Mouse (Mus musculus) E14TG2a.4 (cell line): ENCODE results near the gene Atp10b.

Source experiments
- H3K27me3 ChIP-seq: 2 replicates; pipeline ENCODE4 v1.6.1; 2014; ENCODE audit warnings: low read length, control low read depth; ENCODE audit not compliant: insufficient read depth
- H3K36me3 ChIP-seq: 2 replicates; pipeline ENCODE4 v1.6.1; 2014; ENCODE audit warnings: low read length, control low read depth; ENCODE audit not compliant: insufficient read depth
- H3K4me1 ChIP-seq: replicated peaks from 2 replicates; pipeline ENCODE4 v1.6.1; 2014; ENCODE audit warnings: low read depth, low read length, control low read depth
- H3K4me3 ChIP-seq: replicated peaks from 2 replicates; pipeline ENCODE4 v1.5.1; 2014; ENCODE audit warnings: mild to moderate bottlenecking, low read length
- H3K9me3 ChIP-seq: 2 replicates; pipeline ENCODE4 v1.6.1; 2014; ENCODE audit warnings: low read length, control low read depth
- CTCF ChIP-seq: conservative IDR thresholded peaks from 2 replicates; pipeline ENCODE4 v1.5.1; 2014; ENCODE audit warnings: low read length
- NANOG ChIP-seq: IDR thresholded peaks from 2 replicates; pipeline ENCODE4 v1.6.1; 2014; ENCODE audit warnings: borderline replicate concordance, low read length, mixed read lengths
- POU5F1 ChIP-seq: IDR thresholded peaks from 2 replicates; pipeline ENCODE4 v1.6.1; 2014; ENCODE audit warnings: low read length, borderline replicate concordance

Atp10b gene

GRCm38 (mm10) chr11:43155004-43155403 lies 5.3 kb downstream of the Atp10b start:
- TF ChIP-seq CTCF (no peak), NANOG (no peak), POU5F1 (no peak)
- H3K4me3 ChIP-seq, result no peak overlapping the region
- H3K36me3 ChIP-seq, result no peaks in the 10 kb centered on the region
- no peaks in the 10 kb centered on the region for H3K27me3 ChIP-seq
- no peaks in the 10 kb centered on the region for H3K9me3 ChIP-seq
- no peaks in the 10 kb centered on the region for H3K4me1 ChIP-seq

- Histone ChIP-seq H3K36me3 (no peaks in the 10 kb centered on the region), H3K4me3 (no peak overlapping the region), H3K9me3 (no peaks in the 10 kb centered on the region), H3K27me3 (no peaks in the 10 kb centered on the region), H3K4me1 (no peaks in the 10 kb centered on the region)
- TF ChIP-seq CTCF, result no peak
- no peak for TF ChIP-seq POU5F1
- no peak for TF ChIP-seq NANOG
Observed at GRCm38 (mm10) chr11:43155417-43155816, 5.7 kb downstream of the Atp10b start.

- TF ChIP-seq NANOG (no peak), CTCF (no peak), POU5F1 (no peak)
- Histone ChIP-seq H3K9me3 (no peaks in the 10 kb centered on the region), H3K4me1 (no peaks in the 10 kb centered on the region), H3K27me3 (no peaks in the 10 kb centered on the region), H3K36me3 (no peaks in the 10 kb centered on the region), H3K4me3 (no peak overlapping the region)
Observed at GRCm38 (mm10) chr11:43158814-43159213, 9.1 kb downstream of the Atp10b start.

GRCm38 (mm10) chr11:43160188-43160942 lies 10.7 kb downstream of the Atp10b start:
- H3K4me3 ChIP-seq, result no peak overlapping the region
- TF ChIP-seq NANOG (no peak), POU5F1 (no peak), CTCF (no peak)
- no peaks in the 10 kb centered on the region for H3K9me3 ChIP-seq
- no peaks in the 10 kb centered on the region for H3K27me3 ChIP-seq
- H3K36me3 ChIP-seq, result no peaks in the 10 kb centered on the region
- H3K4me1 ChIP-seq, result no peaks in the 10 kb centered on the region

GRCm38 (mm10) chr11:43170601-43171000 lies 20.9 kb downstream of the Atp10b start:
- Histone ChIP-seq H3K27me3 (no peaks in the 10 kb centered on the region), H3K36me3 (no peaks in the 10 kb centered on the region), H3K4me3 (no peak overlapping the region), H3K4me1 (no peaks in the 10 kb centered on the region), H3K9me3 (no peaks in the 10 kb centered on the region)
- TF ChIP-seq POU5F1 (no peak), CTCF (no peak), NANOG (no peak)

- TF ChIP-seq CTCF (no peak), NANOG (no peak), POU5F1 (no peak)
- Histone ChIP-seq H3K4me3 (no peak overlapping the region), H3K4me1 (no peaks in the 10 kb centered on the region), H3K27me3 (no peaks in the 10 kb centered on the region), H3K36me3 (no peaks in the 10 kb centered on the region), H3K9me3 (no peaks in the 10 kb centered on the region)
Observed at GRCm38 (mm10) chr11:43174359-43175116, 24.9 kb downstream of the Atp10b start.

GRCm38 (mm10) chr11:43182401-43182800 lies 32.7 kb downstream of the Atp10b start:
- H3K4me3 ChIP-seq, result no peak overlapping the region
- no peaks in the 10 kb centered on the region for H3K27me3 ChIP-seq
- H3K9me3 ChIP-seq, result no peaks in the 10 kb centered on the region
- no peaks in the 10 kb centered on the region for H3K36me3 ChIP-seq
- H3K4me1 ChIP-seq, result peaks cover 3% of the 10 kb centered on the region; the same call in 1 of the 2 replicates
- TF ChIP-seq NANOG, result no peak

GRCm38 (mm10) chr11:43182816-43183215 lies 33.1 kb downstream of the Atp10b start:
- H3K4me3 ChIP-seq, result no peak overlapping the region
- H3K9me3 ChIP-seq, result no peaks in the 10 kb centered on the region
- H3K36me3 ChIP-seq, result no peaks in the 10 kb centered on the region
- H3K27me3 ChIP-seq, result no peaks in the 10 kb centered on the region
- H3K4me1 ChIP-seq, result peaks cover 3% of the 10 kb centered on the region; the same call in 1 of the 2 replicates
- TF ChIP-seq CTCF (no peak), POU5F1 (no peak), NANOG (no peak)
